Mouse (Mus musculus) lung, embryonic 14.5 days (tissue): ENCODE data around the gene Elmo1. TPM values are rescaled to one million over a fixed set of nuclear protein-coding genes. Genes with fewer than 3 reads are reported as not detected.

Source experiments
- ATAC-seq: fragments of 200-750 bp; cut with Nextera tagmentation; 2 replicates; pipeline ENCODE4 v1.8.0; 2017; ENCODE audit warnings: mild to moderate bottlenecking, moderate TSS enrichment, moderate library complexity; ENCODE audit not compliant: insufficient read depth
- DNase-seq: peaks from one replicate; pipeline ENCODE4 v3.0.0-alpha.2; 2015
- H3K27ac ChIP-seq: fragments of 300-500 bp; sonication (generic); 2 replicates; pipeline ENCODE4 v1.5.1; 2014; ENCODE audit warnings: low read depth, mild to moderate bottlenecking, moderate library complexity
- H3K27me3 ChIP-seq: fragments of 300-500 bp; sonication (generic); 2 replicates; pipeline ENCODE4 v1.6.1; 2014; ENCODE audit warnings: low read length, control low read depth; ENCODE audit not compliant: insufficient read depth
- H3K36me3 ChIP-seq: fragments of 300-500 bp; sonication (generic); 2 replicates; pipeline ENCODE4 v1.6.1; 2014; ENCODE audit warnings: control low read depth; ENCODE audit not compliant: insufficient read depth
- H3K4me1 ChIP-seq: fragments of 300-500 bp; sonication (generic); 2 replicates; pipeline ENCODE4 v1.6.1; 2014; ENCODE audit warnings: antibody characterized with exemption, control low read depth; ENCODE audit not compliant: insufficient read depth
- H3K4me2 ChIP-seq: fragments of 300-500 bp; sonication (generic); 2 replicates; pipeline ENCODE4 v1.6.1; 2014; ENCODE audit warnings: mild to moderate bottlenecking
- H3K4me3 ChIP-seq: fragments of 300-500 bp; sonication (generic); 2 replicates; pipeline ENCODE4 v1.5.1; 2014; ENCODE audit warnings: low read depth, low read length
- H3K9ac ChIP-seq: fragments of 300-500 bp; sonication (generic); 2 replicates; pipeline ENCODE4 v1.6.1; 2014
- H3K9me3 ChIP-seq: fragments of 300-500 bp; sonication (generic); 2 replicates; pipeline ENCODE4 v1.6.1; 2016; ENCODE audit warnings: low read depth, low read length, control low read depth
- CTCF ChIP-seq: IDR thresholded peaks from 2 replicates; pipeline ENCODE4 v1.5.1; 2016; ENCODE audit warnings: antibody characterized with exemption, low read depth
- WGBS: fragments of 180-500 bp; shearing (Covaris S2); extraction: QIAGEN DNeasy Blood & Tissue Kit; methylation state at CpG from one replicate; pipeline ENCODE4 v1.1.7; 2014; 5-methylcytosine and 5-hydroxymethylcytosine counted together
- polyA plus RNA-seq: library from polyadenylated mRNA; unstranded; fragments of >200 nt; fragmentation: Nextera tagmentation; extraction: Ambion mirVana; gene quantifications from 2 replicates; pipeline ENCODE4 v1.2.1, GENCODE M21; 2014

The Elmo1 gene
- polyA plus RNA-seq, 1 experiment from 2014 or later = 37.8 TPM

DNA sequence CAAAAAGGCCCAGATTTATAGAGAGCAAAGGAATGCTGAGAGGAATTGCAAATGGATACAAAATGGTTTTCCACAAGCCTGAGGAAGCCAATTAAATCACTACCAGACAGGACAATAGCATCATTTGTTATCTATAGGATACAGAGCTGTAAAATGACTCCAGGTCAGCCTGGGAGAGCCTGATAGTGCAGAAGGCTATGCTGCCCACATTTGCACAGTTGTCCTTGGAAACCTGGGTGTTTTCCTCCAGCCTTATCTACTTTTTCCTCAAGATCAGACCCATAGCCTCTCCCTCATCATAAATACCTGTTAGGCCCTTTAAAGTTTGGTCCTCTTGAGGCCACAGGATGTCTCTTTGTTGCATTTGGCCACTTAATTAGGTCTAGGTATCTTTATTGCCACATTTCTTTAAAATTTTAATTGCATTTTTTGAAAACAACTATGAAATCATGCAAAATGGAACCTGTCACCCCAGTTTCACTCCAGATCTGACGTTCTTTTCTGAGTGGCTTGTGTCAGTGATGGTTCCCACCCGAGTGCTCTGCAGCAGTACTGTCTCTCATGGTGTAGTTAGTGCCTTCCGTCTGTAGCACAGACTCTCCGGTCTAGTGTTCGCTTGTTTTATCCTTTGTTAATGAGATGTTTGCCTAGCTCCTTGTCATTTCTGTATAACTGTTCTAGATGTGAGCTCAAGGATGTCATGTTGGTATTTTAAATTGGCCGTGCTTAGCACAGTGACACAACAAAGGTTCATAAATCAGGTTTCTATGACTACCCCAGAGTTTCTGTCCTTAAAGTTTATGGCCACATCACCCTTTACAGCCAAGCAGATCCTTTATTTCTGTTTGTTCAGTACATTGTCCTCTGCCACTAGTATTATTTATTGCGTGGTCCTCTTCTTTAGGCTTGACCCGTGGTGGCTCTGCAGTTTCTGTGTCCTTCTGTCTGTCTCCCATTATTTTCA is 167.4 kb downstream of the Elmo1 start:
- Histone ChIP-seq H3K27me3 (no peaks in the 10 kb centered on the region), H3K27ac (peak overlapping the region; percentile 48; the same call in 1 of the 2 replicates), H3K9me3 (no peaks in the 10 kb centered on the region), H3K9ac (no peak overlapping the region), H3K4me2 (no peak overlapping the region), H3K4me3 (no peak overlapping the region), H3K4me1 (no peaks in the 10 kb centered on the region), H3K36me3 (peaks cover 7% of the 10 kb centered on the region; the same call in 1 of the 2 replicates)
- ATAC-seq = peak; percentile 95
- peak; percentile 70 for DNase-seq
- no peak for TF ChIP-seq CTCF
- WGBS = 37% methylated on average over 8 of the region's 8 CpGs

DNA sequence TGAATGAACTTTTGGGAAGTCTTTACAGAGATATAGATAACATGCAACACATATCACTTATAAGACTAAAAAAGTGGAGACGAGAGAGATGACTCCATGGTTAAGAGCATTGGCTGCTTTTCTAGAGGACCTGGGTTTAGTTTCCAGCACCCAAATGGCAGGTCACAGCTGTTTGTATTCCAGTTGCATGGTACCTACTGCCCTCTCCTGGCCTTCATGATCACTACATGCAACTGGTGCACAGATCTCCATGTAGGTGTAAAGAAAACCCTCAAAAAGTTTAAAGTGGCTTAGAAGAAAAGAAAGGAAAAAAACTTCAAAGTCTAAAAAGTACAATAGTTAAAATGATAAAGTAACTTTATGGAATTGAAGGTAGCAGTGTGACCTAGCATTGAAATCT is 172.8 kb downstream of the Elmo1 start:
- Histone ChIP-seq H3K4me2 (no peak overlapping the region), H3K4me3 (no peak overlapping the region), H3K9ac (no peak overlapping the region), H3K4me1 (no peaks in the 10 kb centered on the region), H3K27me3 (no peaks in the 10 kb centered on the region), H3K9me3 (no peaks in the 10 kb centered on the region), H3K36me3 (peaks cover 6% of the 10 kb centered on the region; the same call in 1 of the 2 replicates), H3K27ac (no peak overlapping the region)
- no peak for DNase-seq
- no peak for ATAC-seq
- WGBS = 94% methylated on average over 1 of the region's 1 CpGs
- 0 out of 2 replicates have a peak, but pooled peaks have one; percentile 11 for TF ChIP-seq CTCF

DNA sequence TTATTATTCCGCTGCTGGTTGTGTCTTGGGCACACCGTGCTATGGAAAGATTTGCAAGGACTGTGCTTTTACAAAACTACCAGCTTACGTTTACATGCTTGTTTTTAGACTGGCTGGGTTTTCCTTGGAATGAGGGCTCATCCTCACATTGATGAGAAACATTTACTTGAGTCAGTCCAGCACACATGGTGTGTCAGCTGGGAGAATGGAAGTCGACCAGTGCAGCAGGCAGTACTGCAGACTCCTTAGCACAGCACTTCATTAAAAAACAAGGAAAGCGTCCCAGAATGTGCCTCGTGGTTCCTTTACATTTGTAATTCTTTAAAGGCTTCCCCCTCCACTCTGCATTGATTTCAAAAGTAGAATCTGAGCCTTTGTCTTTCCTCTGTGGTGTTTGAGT is 179.8 kb downstream of the Elmo1 start:
- H3K36me3 ChIP-seq = no peaks in the 10 kb centered on the region
- WGBS = 42% methylated on average over 6 of the region's 6 CpGs

DNA sequence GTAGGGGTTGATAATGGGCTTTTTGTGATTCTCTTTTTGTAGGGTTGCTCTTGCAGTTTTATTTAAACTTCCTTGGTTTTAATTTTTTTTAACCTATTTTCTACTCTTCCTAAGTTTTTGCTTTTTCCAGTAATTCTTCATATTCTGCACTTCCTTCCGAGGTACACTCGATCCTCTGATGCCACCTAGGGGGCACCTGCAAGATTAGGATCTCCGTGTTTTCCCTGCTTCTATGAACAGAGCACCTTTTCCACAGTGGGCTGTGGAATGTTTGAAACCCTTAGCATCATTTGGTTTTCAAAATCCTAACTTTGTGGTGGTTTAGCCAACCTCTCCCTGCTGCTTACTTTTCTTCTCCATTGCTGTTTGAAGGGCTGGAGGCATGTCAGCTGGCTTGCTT is 181.4 kb downstream of the Elmo1 start:
- DNase-seq = peak; percentile 46
- 42% methylated on average over 3 of the region's 3 CpGs for WGBS
- ATAC-seq = no peak

More for the DNA sequence above, 179.8 kb downstream of the Elmo1 start:
- Histone ChIP-seq H3K27me3 (no peaks in the 10 kb centered on the region), H3K9me3 (no peaks in the 10 kb centered on the region), H3K9ac (no peak overlapping the region), H3K4me3 (no peak overlapping the region), H3K27ac (no peak overlapping the region), H3K4me2 (no peak overlapping the region), H3K4me1 (no peaks in the 10 kb centered on the region)
- no peak for ATAC-seq
- TF ChIP-seq CTCF = no peak
- no peak for DNase-seq

DNA sequence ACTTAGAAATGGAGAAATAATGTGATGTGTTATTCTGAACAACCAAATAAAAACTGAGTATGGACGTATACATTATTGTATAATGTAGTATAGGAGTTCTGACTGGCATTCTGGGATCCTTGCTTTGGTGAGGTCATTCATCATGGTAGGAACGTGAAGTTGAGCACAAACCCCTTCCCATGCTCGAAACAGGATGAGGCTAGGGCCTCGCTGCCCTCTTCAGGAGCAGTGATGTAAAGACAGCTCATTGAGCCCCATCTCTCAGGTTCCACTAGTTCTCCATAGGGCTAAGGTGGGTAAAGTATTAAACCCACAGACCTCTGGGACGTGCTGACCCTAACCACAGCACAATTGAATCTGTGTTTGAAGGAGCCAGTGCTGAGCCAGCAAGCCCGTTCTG is 182.2 kb downstream of the Elmo1 start:
- peak; percentile 69 for TF ChIP-seq CTCF
- ATAC-seq (peak; percentile 44; the same call in 1 of the 2 replicates), DNase-seq (peak; percentile 64)
- Histone ChIP-seq H3K27me3 (no peaks in the 10 kb centered on the region), H3K36me3 (no peaks in the 10 kb centered on the region), H3K4me1 (no peaks in the 10 kb centered on the region), H3K27ac (no peak overlapping the region), H3K4me3 (no peak overlapping the region), H3K9me3 (no peaks in the 10 kb centered on the region), H3K4me2 (no peak overlapping the region), H3K9ac (no peak overlapping the region)
- WGBS = 44% methylated on average over 6 of the region's 6 CpGs

More for the DNA sequence above, 181.4 kb downstream of the Elmo1 start:
- Histone ChIP-seq H3K36me3 (no peaks in the 10 kb centered on the region), H3K4me3 (no peak overlapping the region), H3K9ac (no peak overlapping the region), H3K27ac (no peak overlapping the region), H3K4me1 (no peaks in the 10 kb centered on the region), H3K27me3 (no peaks in the 10 kb centered on the region), H3K9me3 (no peaks in the 10 kb centered on the region), H3K4me2 (no peak overlapping the region)
- peak; percentile 57 for TF ChIP-seq CTCF

DNA sequence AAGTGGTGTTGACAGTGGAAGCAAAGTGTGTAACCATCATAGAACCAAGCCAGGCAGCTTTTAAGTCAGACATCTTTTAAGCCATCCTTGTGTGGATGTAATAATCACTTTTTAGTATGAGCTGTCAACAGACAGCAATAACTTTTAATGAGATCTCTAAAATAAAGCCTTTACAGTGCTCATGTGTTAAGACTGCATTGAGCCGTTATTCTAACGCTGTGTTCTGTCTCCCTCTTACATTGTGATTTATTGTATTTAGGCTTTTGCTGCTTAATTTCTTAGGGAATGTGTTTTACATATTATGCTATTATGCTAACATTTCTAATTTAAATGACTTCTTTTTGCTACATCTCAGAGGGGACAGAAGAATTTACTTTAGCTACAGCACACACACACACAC is 189.5 kb downstream of the Elmo1 start:
- no peaks in the 10 kb centered on the region for H3K36me3 ChIP-seq
- ATAC-seq (no peak), DNase-seq (no peak)
- no peak overlapping the region for H3K9ac ChIP-seq
- H3K4me1 ChIP-seq = 0 out of 2 replicates have a peak, but pooled peaks cover 2% of the 10 kb centered on the region
- no peaks in the 10 kb centered on the region for H3K9me3 ChIP-seq
- no peak for TF ChIP-seq CTCF
- no peak overlapping the region for H3K4me3 ChIP-seq
- no peaks in the 10 kb centered on the region for H3K27me3 ChIP-seq
- WGBS = 70% methylated on average over 2 of the region's 2 CpGs
- no peak overlapping the region for H3K4me2 ChIP-seq
- H3K27ac ChIP-seq = no peak overlapping the region

DNA sequence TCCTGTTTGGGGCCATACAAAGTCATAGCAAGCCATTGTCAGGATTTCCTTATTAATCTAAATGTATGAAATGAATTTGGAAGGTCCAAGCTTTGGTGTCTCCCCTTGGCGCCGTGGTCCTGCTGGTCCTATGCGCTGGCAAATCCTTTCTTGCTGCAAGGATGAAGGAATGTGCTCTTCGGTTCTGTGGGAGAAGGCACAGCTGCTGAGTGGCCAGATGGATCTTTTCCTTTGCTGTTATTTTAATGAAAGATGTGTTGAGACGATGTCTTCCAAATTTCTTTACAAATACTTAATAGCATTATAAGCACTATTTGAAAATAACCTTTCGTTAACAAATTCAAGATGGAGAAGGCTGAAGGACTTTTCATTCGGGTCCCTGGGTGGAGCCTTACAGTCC is 193.5 kb downstream of the Elmo1 start:
- no peak overlapping the region for H3K27ac ChIP-seq
- H3K4me3 ChIP-seq = no peak overlapping the region
- H3K27me3 ChIP-seq = no peaks in the 10 kb centered on the region
- H3K4me1 ChIP-seq = 0 out of 2 replicates have a peak, but pooled peaks cover 2% of the 10 kb centered on the region
- H3K9me3 ChIP-seq = no peaks in the 10 kb centered on the region
- WGBS = 54% methylated on average over 7 of the region's 7 CpGs
- peak; percentile 76 for DNase-seq
- no peaks in the 10 kb centered on the region for H3K36me3 ChIP-seq
- no peak overlapping the region for H3K9ac ChIP-seq
- ATAC-seq = 0 out of 2 replicates have a peak, but pooled peaks have one; percentile 44
- no peak for TF ChIP-seq CTCF
- no peak overlapping the region for H3K4me2 ChIP-seq
